Mouse (Mus musculus): ENCODE data around the gene Frem2.

Gene Frem2

DNA sequence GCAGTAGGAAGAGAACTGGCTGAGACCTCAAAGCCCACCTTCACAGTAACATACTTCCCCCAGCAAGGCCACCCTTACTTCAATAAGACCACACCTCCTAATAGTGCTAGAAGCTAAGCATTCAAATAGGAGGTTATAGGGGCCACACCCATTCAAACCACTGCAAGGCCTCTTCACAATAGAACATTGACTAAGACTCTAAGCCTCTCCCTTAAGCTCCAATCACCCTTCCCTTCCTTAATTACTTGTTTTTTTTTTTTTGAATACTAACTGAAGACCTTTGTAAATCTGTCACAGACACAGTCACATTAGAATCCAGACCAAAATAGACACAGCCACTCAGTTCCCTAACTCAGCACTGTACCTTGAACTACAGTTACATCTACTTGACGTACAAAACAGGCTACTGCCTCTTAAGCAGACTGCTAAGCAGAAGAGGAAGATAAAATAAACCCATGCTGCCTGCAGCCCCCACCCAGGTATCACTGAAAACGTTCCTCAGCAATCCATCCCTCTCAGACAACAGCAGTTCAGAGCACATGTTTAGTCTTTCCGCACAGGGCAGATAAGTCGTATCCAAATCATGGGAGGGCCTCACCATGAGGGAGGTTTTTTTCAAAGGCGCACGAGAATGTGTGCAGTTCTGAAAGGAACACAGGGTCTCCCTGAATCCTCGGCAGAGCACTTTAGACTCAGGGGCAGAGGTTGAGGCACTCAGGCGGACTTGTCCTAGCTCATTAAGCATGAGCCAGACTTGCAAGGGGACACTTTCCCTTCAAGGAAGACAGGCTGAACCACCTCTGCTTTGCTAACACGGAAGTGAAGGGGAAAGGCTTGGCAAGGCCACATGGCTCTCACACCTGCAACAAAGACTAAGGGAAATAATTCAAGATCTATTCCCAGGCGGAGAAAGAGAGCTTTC, 101.9 kb downstream of the Frem2 start:
- peak; percentile 79 for DNase-seq

DNA sequence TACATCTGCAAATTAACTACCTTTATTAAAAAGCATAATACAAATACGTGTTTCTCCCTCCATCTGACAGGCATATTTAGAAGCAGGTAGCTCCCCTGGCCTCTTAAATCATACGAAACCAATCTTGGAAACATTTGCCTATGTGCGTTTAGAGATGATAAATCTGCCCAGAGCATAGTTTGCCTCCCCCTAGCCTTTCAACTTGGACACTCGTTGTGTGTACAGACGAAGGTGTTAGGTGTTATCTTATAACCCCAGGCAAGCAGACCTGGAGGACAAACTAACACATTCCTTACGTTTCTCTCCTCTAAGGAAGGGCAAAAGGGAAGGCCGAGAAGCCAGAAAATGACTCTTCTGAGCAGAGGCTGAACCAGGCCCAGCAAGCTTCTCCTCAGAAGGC, 104.5 kb downstream of the Frem2 start:
- no peak for DNase-seq

GRCm38 (mm10) chr3:53532091-53532490, 125.1 kb downstream of the Frem2 start:
- DNase-seq: no peak

- no peak for DNase-seq
Measured at GRCm38 (mm10) chr3:53530305-53530704, 126.8 kb downstream of the Frem2 start.

DNA sequence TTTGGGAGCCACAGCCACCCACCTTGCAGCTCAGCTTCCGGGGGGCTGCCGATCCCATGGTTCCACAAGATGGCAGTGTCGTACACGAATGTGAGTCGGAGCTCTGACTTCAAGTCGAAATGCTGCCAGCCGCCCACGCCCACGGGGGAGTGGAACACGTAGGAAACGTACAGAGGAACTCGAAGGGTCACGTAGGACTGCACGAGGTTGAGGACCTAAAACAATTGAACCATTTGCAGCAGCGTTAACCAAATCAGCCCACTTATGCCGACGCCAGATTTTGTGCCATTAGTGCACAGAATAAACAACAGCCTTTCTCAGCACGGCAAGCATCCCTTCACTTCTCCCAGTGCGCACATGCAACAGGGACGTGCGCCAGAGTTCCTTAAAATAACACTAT, 131.4 kb downstream of the Frem2 start:
- peak; percentile 67 for DNase-seq

- DNase-seq: no peak
Measured at GRCm38 (mm10) chr3:53522794-53523193, 134.4 kb downstream of the Frem2 start.

GRCm38 (mm10) chr3:53514221-53515065, 142.7 kb downstream of the Frem2 start:
- no peak for DNase-seq

GRCm38 (mm10) chr3:53513096-53513495, 144.1 kb downstream of the Frem2 start:
- DNase-seq: no peak

DNA sequence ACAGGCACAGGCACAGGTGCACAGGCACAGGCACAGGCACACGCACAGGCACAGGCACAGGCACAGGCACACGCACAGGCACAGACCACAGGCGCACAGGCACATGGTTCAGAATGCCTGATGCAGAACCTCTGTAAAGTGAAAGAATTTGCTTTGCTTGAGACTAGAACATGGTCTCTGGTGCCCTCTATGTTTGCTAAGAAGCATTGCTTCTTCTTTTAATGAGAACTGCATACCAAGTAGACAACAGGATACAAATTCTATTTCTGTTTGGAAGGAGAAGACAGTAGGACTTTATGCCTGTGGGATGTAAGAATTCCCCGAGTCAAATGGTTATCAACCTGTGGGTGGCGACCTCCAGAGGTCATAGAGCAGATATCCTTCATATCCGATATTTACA, 154.7 kb downstream of the Frem2 start:
- peak; percentile 17 for DNase-seq

DNA sequence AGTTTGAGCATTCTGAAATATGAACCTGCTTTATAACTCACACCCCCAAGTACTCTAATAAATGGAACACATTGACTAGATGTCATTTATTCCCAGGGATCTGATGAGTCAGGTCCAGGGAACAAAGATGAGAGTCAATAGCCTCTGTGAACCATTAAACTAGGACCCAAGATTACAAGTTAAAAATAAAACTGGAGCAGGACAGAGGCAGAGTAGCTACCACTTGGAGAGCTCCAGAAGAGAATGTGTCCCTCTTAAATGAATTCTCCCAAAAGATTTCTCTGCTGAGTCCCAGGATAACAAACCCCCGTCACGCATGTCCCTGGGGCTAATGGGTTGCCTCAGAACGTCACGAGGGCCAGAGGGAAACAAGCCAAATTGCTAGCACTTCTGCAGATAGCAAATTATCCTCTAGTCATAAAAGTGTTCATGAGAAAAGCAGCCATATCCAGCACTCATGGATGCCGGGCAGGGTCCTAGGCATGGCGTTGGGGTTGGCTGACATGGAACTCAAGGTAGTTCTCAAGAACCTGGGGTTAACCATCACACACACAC, 158.7 kb downstream of the Frem2 start:
- DNase-seq: peak; percentile 78

- no peak for DNase-seq
Measured at GRCm38 (mm10) chr3:53488353-53488752, 168.8 kb downstream of the Frem2 start, which contains the start of gene Stoml3. TSS of gene Stoml3 (plus strand) at chr3:53488653.

GRCm38 (mm10) chr3:53486996-53487576, 170.1 kb downstream of the Frem2 start:
- no peak for DNase-seq

GRCm38 (mm10) chr3:53486561-53486960, 170.6 kb downstream of the Frem2 start:
- no peak for DNase-seq

- DNase-seq: peak; percentile 40
Measured at GRCm38 (mm10) chr3:53483414-53484059, 173.6 kb downstream of the Frem2 start.

DNA sequence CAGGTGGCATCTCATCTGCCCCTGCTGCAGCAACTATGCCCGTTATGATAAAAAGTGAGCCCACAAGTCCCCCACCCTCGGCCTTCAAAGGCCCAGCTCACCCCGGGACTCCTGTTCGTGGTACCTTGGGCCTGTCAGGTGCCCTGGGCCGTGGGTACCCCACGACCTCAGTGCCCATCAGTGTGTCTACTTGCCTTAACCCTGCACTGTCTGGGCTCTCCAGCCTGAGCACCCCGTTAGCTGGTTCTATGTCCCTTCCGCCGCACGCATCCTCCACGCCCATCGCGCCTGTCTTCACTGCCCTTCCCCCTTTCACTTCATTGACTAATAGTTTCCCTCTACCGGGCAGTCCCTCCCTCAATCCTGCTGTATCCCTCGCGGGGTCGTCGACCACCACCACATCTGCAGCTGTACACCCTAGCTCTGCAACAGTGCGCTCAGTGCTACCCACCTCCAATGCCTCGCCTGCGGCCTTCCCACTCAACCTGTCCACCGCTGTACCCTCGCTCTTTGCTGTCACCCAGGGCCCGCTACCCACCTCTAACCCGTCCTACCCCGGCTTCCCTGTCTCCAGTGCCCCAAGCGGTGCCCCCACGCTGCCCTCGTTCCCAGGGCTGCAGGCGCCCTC, 178.6 kb downstream of the Frem2 start:
- DNase-seq: no peak

GRCm38 (mm10) chr3:53477468-53477867, 179.7 kb downstream of the Frem2 start:
- peak; percentile 85 for DNase-seq

DNA sequence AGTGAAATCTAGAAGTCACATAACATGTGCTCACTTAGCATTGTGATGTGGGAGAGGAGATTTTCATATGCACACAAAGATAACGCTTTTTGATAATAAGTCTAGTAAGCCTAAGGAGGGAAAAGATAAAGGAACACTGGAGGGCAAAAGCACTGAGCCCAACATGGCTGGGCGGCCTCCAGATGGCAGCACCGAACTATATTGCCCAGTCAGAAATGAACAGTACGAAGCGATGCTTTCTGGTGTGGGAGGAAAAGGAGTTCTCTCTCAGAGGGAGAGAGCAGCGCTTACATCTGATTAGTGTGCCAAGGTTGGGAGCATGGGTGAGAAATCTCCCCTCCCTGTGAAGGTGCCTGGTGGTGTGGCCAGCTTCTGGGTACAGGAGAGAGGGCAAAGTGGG, 181.3 kb downstream of the Frem2 start:
- peak; percentile 66 for DNase-seq

- DNase-seq: no peak
Measured at GRCm38 (mm10) chr3:53474179-53474578, 183.0 kb downstream of the Frem2 start.

GRCm38 (mm10) chr3:53472061-53472460, 185.1 kb downstream of the Frem2 start:
- DNase-seq: peak; percentile 59

DNA sequence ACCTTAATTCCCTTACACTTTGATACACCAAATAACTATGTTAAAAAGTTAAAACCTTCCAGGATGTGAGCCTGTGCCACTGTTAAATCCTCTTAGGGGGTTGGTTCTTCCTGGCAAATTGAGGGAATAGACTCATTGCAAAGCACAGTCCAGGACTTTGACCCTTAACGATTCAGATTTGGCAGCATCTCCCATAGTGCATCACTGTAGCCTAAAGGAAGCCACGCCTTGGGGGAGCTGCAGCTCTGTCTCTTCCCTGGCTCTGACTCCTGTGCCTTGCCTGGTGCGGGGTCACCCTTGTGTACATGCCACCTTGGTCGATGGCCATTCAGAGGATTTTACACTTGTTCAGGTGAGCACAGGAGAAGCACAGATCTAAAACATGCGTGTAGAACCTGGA, 187.5 kb downstream of the Frem2 start:
- peak; percentile 61 for DNase-seq

DNA sequence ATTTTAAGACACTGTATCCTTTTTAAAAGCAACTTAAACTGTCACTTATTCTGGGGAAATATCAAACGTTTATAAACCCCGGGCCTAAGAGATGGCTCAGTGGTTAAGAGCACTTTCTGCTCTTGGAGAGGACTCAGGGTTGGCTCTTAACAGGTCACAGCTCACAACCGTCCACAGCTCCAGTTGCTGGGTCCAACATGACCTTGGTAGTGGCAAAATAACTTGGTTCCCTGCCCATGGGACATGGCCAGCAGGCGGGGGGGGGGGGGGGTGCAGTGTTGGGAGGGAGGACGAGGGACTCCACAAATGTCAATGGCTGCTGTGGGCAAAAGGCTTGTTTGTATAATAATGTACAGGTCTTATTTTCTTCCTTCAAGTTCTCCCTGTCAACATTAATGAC, 189.8 kb downstream of the Frem2 start:
- peak; percentile 38 for DNase-seq

DNA sequence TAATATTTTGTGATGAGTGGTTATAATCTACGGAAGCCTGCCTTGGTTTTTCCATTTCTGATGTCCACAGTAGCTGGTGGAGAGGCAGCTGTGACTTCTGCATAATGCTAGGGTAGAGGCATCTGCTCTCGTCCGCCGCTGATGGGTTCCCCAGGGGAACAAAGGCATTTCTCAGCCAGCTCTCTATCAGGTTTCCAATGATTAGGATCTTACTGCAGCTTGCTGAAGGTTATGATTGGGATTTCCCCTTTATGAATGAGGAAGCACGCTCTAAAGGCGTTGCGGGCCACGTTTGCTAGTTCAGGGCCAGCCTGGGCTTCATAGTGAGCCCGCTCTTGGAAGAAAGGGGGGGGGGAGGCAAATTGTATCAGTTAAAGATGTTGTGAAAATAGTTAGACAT, 190.7 kb downstream of the Frem2 start:
- DNase-seq: no peak

Measured in kidney, adult 9 months (tissue).